Mouse (Mus musculus) spleen, postnatal 14 days (tissue): ENCODE measurements around the gene Btd.

Experiments used
- DNase-seq, 2 experiments: peaks; one replicate each; pipeline ENCODE4 v3.0.0; 2021 to 2022; ENCODE audit warnings: low spot score in 2 of 2

The Btd gene

DNA sequence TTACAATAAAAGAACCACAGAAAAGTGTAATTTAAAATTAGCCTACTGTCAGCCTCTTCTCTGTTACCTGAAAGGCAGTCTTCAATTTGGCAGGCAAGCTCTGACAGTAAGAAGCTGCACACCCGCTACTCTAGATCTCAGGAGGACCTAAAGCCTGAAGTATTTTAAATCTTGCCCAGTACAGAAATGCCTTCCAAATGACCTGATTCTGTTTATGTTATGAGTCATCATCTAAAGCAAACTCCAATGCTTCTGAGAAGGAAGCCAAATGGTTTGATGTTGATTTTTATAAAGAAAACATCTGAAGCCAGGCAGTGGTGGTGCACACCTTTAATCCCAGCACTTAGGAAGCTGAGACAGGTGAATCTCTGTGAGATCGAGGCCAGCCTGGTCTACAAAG is 59.5 kb downstream of the Btd start:
- no peak for DNase-seq

DNA sequence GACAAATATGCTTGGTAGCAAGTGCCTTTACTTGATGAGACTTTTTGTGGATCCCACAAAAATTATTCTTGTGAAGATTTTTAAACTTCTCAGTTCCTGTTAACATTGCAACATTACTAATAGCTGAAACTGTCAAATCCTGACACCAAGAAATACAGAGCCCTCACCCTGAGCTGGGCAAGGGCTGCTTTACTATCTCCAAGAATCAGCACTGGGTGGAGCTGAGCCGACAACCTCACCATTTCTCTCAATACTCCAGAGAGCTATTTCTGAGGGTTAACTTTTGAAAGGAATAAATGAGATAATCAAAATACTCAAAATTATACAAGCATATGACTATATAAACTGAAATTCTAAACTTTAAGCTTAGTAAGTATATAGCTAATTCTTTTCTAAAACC is 68.5 kb downstream of the Btd start:
- DNase-seq: no peak

DNA sequence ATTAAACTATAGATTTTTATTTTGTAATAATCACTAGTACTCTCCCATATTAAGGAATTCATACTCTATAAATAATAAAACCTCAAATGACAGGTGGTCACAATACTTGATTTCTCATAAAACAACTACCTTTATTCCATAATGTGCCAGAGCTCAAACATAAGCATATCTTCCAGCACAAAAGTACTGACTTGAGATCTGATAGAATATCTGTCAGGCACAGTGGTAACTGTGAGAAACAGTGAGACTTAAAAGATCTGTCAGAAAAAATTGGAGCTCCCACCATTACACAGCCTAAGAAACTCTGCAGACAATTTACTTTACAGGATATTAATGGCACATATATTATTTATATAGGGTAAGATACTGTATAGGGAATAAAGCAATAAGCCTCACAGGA is 74.8 kb downstream of the Btd start:
- DNase-seq: no peak

DNA sequence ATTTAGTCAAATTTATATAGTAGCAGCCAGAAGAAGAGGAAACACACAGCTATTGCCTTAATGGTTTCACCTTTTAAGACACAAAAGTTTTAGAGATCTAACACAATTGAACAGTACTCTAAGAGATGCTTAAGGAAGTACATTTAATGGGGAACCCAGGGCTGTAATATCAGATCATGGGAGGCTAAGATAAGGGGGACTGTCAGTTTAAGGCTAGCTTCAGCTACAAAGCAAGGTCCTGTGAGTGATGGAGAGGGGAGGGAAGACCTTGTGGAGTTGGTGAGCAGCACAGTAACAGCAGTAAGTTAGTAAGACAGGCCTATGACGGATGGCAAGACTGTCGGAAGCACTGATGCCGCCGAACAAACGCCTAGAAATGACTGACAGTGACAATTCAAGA is 76.5 kb downstream of the Btd start:
- DNase-seq: no peak
